Mouse (Mus musculus): ENCODE data around the gene Gm17018.

DNA sequence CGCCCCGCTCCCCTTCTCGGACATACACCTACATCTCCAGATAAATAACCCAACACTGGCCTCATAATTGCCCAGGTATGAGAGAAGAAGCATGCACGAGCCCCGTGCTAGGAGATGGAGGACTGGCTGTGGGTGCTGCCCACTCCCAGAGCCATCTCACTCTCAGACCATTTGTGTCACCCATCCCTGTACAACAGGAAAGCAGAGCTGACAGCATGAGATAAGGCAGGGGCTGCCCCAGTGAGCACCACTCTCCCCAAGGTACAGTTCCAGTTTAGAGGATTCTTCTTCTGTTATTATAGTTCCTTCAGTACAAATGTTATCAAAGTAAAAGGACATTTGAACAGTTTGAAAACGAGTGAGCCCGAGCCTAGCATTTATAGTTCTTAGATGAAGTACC lies 33.0 kb upstream of the Gm17018 start:
- TF ChIP-seq CTCF (IDR thresholded peaks at IDR 0.05; ENCODE audit: control insufficient read depth, insufficient read depth, insufficient read length), result no peak
- no peak for TF ChIP-seq MYOD1 (IDR thresholded peaks at IDR 0.05; ENCODE audit: control insufficient read depth, insufficient read length, low read depth)
- no peak for TF ChIP-seq MAX (IDR thresholded peaks at IDR 0.05)

Measured in C2C12 (cell line).